Mouse (Mus musculus) heart, embryonic 11.5 days (tissue): ENCODE measurements around the gene Paqr9. TPM values are rescaled to one million over a fixed set of nuclear protein-coding genes. Genes with fewer than 3 reads are reported as not detected.
A peak's percentile ranks its signal among the peaks of the same experiment; 100 is the strongest.

Experiments
- ATAC-seq: fragments of 200-750 bp; cut with Nextera tagmentation; replicated peaks from 2 replicates; pipeline ENCODE4 v1.8.0; 2017; ENCODE audit warnings: moderate library complexity; ENCODE audit not compliant: insufficient number of reproducible peaks, low FRiP score, low TSS enrichment
- H3K27ac ChIP-seq: fragments of 300-500 bp; sonication (generic); 2 replicates; pipeline ENCODE4 v1.5.1; 2014; ENCODE audit warnings: mild to moderate bottlenecking, low read depth, low read length
- H3K27me3 ChIP-seq: fragments of 300-500 bp; sonication (generic); 2 replicates; pipeline ENCODE4 v1.6.1; 2014; ENCODE audit warnings: mild to moderate bottlenecking, low read length, mixed read lengths; ENCODE audit not compliant: control insufficient read depth, insufficient read depth
- H3K36me3 ChIP-seq: fragments of 300-500 bp; sonication (generic); 2 replicates; pipeline ENCODE4 v1.6.1; 2014; ENCODE audit warnings: mild to moderate bottlenecking, low read length, moderate library complexity, mixed read lengths; ENCODE audit not compliant: control insufficient read depth, insufficient read depth
- H3K4me1 ChIP-seq: fragments of 300-500 bp; sonication (generic); 2 replicates; pipeline ENCODE4 v1.6.1; 2014; ENCODE audit warnings: low read length; ENCODE audit not compliant: control insufficient read depth, insufficient read depth
- H3K4me2 ChIP-seq: fragments of 300-500 bp; sonication (generic); 2 replicates; pipeline ENCODE4 v1.6.1; 2014; ENCODE audit warnings: mild to moderate bottlenecking, moderate library complexity
- H3K4me3 ChIP-seq: fragments of 300-500 bp; sonication (generic); 2 replicates; pipeline ENCODE4 v1.5.1; 2014; ENCODE audit warnings: low read depth, low read length
- H3K9ac ChIP-seq: fragments of 300-500 bp; sonication (generic); 2 replicates; pipeline ENCODE4 v1.6.1; 2014; ENCODE audit warnings: mild to moderate bottlenecking, low read depth, low read length, moderate library complexity
- H3K9me3 ChIP-seq: fragments of 300-500 bp; sonication (generic); replicated peaks from 2 replicates; pipeline ENCODE4 v1.6.1; 2016; ENCODE audit warnings: low read length; ENCODE audit not compliant: control insufficient read depth
- WGBS: fragments of 180-500 bp; shearing (Covaris S2); extraction: QIAGEN DNeasy Blood & Tissue Kit; methylation state at CpG from one replicate; pipeline ENCODE4 v1.1.7; 2014; ENCODE audit not compliant: insufficient replicate concordance; 5-methylcytosine and 5-hydroxymethylcytosine counted together
- polyA plus RNA-seq: library from polyadenylated mRNA; unstranded; fragments of >200 nt; fragmentation: Nextera tagmentation; extraction: Ambion mirVana; gene quantifications from 2 replicates; pipeline ENCODE4 v1.2.1, GENCODE M21; 2014

The Paqr9 gene
- polyA plus RNA-seq, 1 experiment from 2014 or later = 0.86 TPM

DNA sequence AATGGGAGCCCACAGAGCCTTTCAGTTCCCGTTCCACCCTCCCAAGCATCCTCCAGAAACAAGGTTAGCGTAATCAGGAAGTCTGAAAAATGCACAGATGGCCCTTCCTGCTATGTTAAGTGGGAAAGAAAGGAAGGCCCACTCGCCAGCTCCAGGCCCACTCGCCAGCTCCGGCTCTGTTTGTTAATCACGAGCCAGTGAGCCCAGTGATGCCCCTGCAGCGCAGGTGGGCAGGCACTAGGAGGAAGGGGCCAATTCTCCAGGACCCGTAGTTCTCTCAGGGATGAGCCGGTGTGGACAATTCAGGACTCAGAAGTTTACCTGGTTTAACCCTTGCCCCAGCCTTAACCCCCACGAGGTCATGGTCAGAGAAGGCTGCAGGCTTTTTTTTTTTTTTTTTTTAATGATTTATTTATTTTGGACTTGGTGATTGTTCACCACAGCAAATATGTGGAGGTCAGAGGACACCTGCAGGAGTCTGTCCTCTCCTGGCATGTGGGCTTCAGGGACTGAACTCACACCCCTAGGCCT lies 7.2 kb upstream of the Paqr9 start:
- no peak overlapping the region for H3K4me3 ChIP-seq
- no peak overlapping the region for H3K9ac ChIP-seq
- no peaks in the 10 kb centered on the region; the same call in 1 of the 2 replicates for H3K9me3 ChIP-seq
- H3K4me2 ChIP-seq = no peak overlapping the region
- 83% methylated on average over 10 of the region's 10 CpGs for WGBS
- peaks cover 10% of the 10 kb centered on the region for H3K27me3 ChIP-seq
- no peaks in the 10 kb centered on the region for H3K36me3 ChIP-seq
- no peak overlapping the region for H3K27ac ChIP-seq
- peaks cover 15% of the 10 kb centered on the region; the same call in 1 of the 2 replicates for H3K4me1 ChIP-seq
- ATAC-seq = no peak

DNA sequence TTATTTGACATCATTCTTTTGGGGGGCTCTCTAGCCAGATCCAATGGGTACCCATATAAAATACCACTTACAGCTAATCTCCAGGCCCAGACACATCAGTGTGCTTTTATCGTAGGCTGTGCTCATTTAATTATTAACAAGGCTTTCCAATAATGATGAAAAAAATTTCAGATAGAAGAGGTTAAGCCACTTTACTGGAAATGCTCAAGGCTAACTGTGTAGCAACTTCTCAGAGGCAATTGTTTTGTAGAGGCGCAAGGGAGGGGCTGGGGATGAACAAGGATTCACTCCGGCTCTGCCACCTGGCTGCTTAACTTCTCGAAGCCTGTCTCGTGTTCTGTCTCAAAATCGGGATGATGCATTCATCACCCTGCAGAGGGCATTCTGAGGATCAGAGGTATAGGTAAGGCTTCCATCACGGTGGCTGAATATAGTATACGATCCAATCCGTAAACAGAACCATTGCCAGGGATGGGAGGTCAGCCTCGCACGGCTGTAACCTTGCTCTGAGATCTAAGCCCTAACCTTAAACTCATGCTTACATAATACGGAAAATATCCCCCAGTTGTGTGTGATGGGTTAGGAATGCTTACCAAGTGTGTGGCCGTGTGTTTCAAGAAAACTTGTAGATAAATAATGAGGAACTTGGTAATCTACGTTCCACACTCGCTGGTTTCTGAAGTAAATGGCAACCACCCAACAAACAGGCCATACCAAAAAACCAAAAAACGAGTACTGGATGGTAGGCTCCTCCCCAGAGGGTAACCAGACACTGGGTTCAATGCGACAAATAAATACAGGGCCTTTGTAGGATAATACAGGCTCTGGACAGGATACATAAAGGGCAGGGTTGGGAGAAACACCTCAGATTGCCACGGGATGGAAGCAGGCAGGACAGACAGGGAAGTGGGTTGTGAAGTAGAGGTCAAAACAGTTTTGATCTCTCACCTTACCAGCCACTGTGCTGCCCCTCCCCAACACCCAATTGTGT lies 4.9 kb upstream of the Paqr9 start:
- H3K4me2 ChIP-seq = no peak overlapping the region
- ATAC-seq = no peak
- H3K36me3 ChIP-seq = no peaks in the 10 kb centered on the region
- H3K9ac ChIP-seq = no peak overlapping the region
- H3K4me3 ChIP-seq = no peak overlapping the region
- H3K4me1 ChIP-seq = peaks cover 15% of the 10 kb centered on the region; the same call in 1 of the 2 replicates
- no peak overlapping the region for H3K27ac ChIP-seq
- peaks cover 32% of the 10 kb centered on the region for H3K27me3 ChIP-seq
- 77% methylated on average over 18 of the region's 18 CpGs for WGBS
- no peaks in the 10 kb centered on the region; the same call in 1 of the 2 replicates for H3K9me3 ChIP-seq

DNA sequence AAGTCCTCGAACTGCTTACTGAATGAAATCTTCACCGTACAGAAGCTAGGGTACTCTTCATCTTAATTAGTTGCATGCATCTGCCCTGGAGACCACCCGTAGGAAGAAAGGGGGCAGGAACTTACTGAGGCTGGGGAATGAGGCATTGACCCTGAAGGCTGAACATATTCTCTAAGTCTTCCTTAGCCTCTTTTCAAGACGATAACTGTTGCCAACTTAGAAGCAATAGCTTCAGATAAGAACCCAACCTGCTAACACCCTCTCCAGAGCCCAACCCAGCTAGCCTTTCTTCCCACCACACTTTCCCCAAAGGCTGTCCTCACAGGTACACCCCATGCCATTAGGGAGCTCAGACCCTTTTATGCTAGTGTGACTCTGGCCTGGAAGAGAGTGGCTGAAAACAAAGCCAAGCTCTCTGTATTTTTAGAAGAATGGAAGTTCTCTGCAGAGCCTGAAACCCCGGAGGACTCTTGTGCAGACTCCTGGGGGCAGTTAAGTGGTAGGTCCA lies 4.2 kb upstream of the Paqr9 start:
- Histone ChIP-seq H3K4me1 (peaks cover 10% of the 10 kb centered on the region), H3K27ac (no peak overlapping the region), H3K9ac (no peak overlapping the region), H3K27me3 (peaks cover 39% of the 10 kb centered on the region), H3K36me3 (no peaks in the 10 kb centered on the region), H3K4me3 (no peak overlapping the region), H3K9me3 (no peaks in the 10 kb centered on the region; the same call in 1 of the 2 replicates), H3K4me2 (no peak overlapping the region)
- WGBS = 65% methylated on average over 5 of the region's 5 CpGs
- no peak for ATAC-seq

DNA sequence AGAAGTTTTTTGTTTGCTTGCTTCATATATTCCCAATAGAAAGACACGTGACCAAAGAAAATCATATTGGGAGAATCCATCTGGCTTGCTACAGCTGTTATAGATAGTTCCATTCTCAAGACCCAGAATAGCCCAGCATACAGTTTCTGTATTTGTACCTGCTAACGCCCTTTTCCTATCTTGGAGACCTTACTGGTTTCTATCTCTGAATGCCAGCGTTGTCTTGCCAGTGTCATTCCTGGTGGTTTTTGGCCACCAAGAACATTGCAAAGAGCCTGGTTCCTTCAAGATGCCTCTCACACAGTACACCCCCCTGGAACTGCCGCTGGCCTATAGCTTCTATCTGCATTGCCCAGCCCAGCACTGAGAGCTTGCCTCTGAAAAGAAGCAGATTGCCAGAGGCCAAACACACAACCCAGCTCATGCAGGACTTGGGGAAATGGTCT lies 3.4 kb upstream of the Paqr9 start:
- Histone ChIP-seq H3K9ac (no peak overlapping the region), H3K4me2 (no peak overlapping the region), H3K9me3 (no peaks in the 10 kb centered on the region; the same call in 1 of the 2 replicates), H3K27ac (no peak overlapping the region), H3K27me3 (peaks cover 47% of the 10 kb centered on the region), H3K4me1 (peaks cover 7% of the 10 kb centered on the region), H3K36me3 (no peaks in the 10 kb centered on the region), H3K4me3 (no peak overlapping the region)
- no peak for ATAC-seq
- 72% methylated on average over 4 of the region's 4 CpGs for WGBS

- Histone ChIP-seq H3K36me3 (no peaks in the 10 kb centered on the region), H3K27me3 (peaks cover 60% of the 10 kb centered on the region), H3K4me1 (peaks cover 5% of the 10 kb centered on the region; the same call in 1 of the 2 replicates), H3K9ac (no peak overlapping the region), H3K27ac (no peak overlapping the region), H3K9me3 (no peaks in the 10 kb centered on the region; the same call in 1 of the 2 replicates), H3K4me2 (no peak overlapping the region), H3K4me3 (no peak overlapping the region)
- no peak for ATAC-seq
- 58% methylated on average over 6 of the region's 6 CpGs for WGBS
These were observed 1.7 kb upstream of the Paqr9 start for GRCm38 (mm10) chr9:95557722-95558121.

DNA sequence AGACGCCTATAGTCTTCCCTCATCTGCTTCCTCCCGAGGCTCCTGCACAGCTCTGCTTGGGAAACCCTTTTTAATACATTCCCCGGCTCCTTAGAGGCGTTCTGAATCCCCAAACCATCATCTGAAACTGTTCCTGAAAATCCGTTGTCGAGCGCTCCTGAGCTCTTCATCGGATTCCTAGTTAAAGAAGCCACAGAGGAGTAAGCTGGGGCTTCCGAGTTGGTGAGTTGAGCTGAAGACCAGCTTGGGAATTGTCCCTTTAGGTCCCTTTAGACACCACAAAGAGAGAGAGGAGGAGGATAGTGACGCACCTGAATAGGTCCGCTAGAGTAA lies 765 bp upstream of the Paqr9 start:
- Histone ChIP-seq H3K27me3 (peaks cover 60% of the 10 kb centered on the region), H3K9ac (no peak overlapping the region), H3K4me3 (peak overlapping the region; percentile 67), H3K4me1 (peaks cover 5% of the 10 kb centered on the region; the same call in 1 of the 2 replicates), H3K4me2 (peak overlapping the region; percentile 96), H3K9me3 (no peaks in the 10 kb centered on the region; the same call in 1 of the 2 replicates), H3K27ac (no peak overlapping the region), H3K36me3 (no peaks in the 10 kb centered on the region)
- ATAC-seq = no peak
- 12% methylated on average over 11 of the region's 11 CpGs for WGBS

GRCm38 (mm10) chr9:95559936-95560735 lies 679 bp downstream of the Paqr9 start:
- Histone ChIP-seq H3K36me3 (no peaks in the 10 kb centered on the region), H3K4me3 (peak overlapping the region; percentile 67), H3K27me3 (peaks cover 59% of the 10 kb centered on the region), H3K9me3 (no peaks in the 10 kb centered on the region; the same call in 1 of the 2 replicates), H3K4me1 (peaks cover 5% of the 10 kb centered on the region; the same call in 1 of the 2 replicates), H3K27ac (no peak overlapping the region), H3K4me2 (peak overlapping the region; percentile 96), H3K9ac (no peak overlapping the region; the same call in 1 of the 2 replicates)
- no peak; the same call in 1 of the 2 replicates for ATAC-seq
- WGBS = 13% methylated on average over 74 of the region's 78 CpGs

GRCm38 (mm10) chr9:95564047-95564446 lies 4.6 kb downstream of the Paqr9 start:
- Histone ChIP-seq H3K27me3 (peaks cover 33% of the 10 kb centered on the region), H3K4me1 (peaks cover 5% of the 10 kb centered on the region; the same call in 1 of the 2 replicates), H3K4me3 (no peak overlapping the region), H3K9me3 (no peaks in the 10 kb centered on the region), H3K4me2 (peak overlapping the region; percentile 6; the same call in 1 of the 2 replicates), H3K9ac (no peak overlapping the region), H3K27ac (no peak overlapping the region), H3K36me3 (no peaks in the 10 kb centered on the region)
- WGBS = 36% methylated on average over 4 of the region's 4 CpGs
- ATAC-seq = no peak
